Mouse (Mus musculus) lung, embryonic 14.5 days (tissue): ENCODE data around the gene Ampd2. TPM values are rescaled to one million over a fixed set of nuclear protein-coding genes. Genes with fewer than 3 reads are reported as not detected.

Source experiments
- ATAC-seq: fragments of 200-750 bp; cut with Nextera tagmentation; 2 replicates; pipeline ENCODE4 v1.8.0; 2017; ENCODE audit warnings: mild to moderate bottlenecking, moderate TSS enrichment, moderate library complexity; ENCODE audit not compliant: insufficient read depth
- DNase-seq: peaks from one replicate; pipeline ENCODE4 v3.0.0-alpha.2; 2015
- H3K27ac ChIP-seq: fragments of 300-500 bp; sonication (generic); 2 replicates; pipeline ENCODE4 v1.5.1; 2014; ENCODE audit warnings: low read depth, mild to moderate bottlenecking, moderate library complexity
- H3K27me3 ChIP-seq: fragments of 300-500 bp; sonication (generic); 2 replicates; pipeline ENCODE4 v1.6.1; 2014; ENCODE audit warnings: low read length, control low read depth; ENCODE audit not compliant: insufficient read depth
- H3K36me3 ChIP-seq: fragments of 300-500 bp; sonication (generic); 2 replicates; pipeline ENCODE4 v1.6.1; 2014; ENCODE audit warnings: control low read depth; ENCODE audit not compliant: insufficient read depth
- H3K4me1 ChIP-seq: fragments of 300-500 bp; sonication (generic); 2 replicates; pipeline ENCODE4 v1.6.1; 2014; ENCODE audit warnings: antibody characterized with exemption, control low read depth; ENCODE audit not compliant: insufficient read depth
- H3K4me2 ChIP-seq: fragments of 300-500 bp; sonication (generic); 2 replicates; pipeline ENCODE4 v1.6.1; 2014; ENCODE audit warnings: mild to moderate bottlenecking
- H3K4me3 ChIP-seq: fragments of 300-500 bp; sonication (generic); 2 replicates; pipeline ENCODE4 v1.5.1; 2014; ENCODE audit warnings: low read depth, low read length
- H3K9ac ChIP-seq: fragments of 300-500 bp; sonication (generic); 2 replicates; pipeline ENCODE4 v1.6.1; 2014
- H3K9me3 ChIP-seq: fragments of 300-500 bp; sonication (generic); 2 replicates; pipeline ENCODE4 v1.6.1; 2016; ENCODE audit warnings: low read depth, low read length, control low read depth
- CTCF ChIP-seq: IDR thresholded peaks from 2 replicates; pipeline ENCODE4 v1.5.1; 2016; ENCODE audit warnings: antibody characterized with exemption, low read depth
- WGBS: fragments of 180-500 bp; shearing (Covaris S2); extraction: QIAGEN DNeasy Blood & Tissue Kit; methylation state at CpG from one replicate; pipeline ENCODE4 v1.1.7; 2014; 5-methylcytosine and 5-hydroxymethylcytosine counted together
- polyA plus RNA-seq: library from polyadenylated mRNA; unstranded; fragments of >200 nt; fragmentation: Nextera tagmentation; extraction: Ambion mirVana; gene quantifications from 2 replicates; pipeline ENCODE4 v1.2.1, GENCODE M21; 2014

Gene Ampd2
- polyA plus RNA-seq, 1 experiment from 2014 or later = 37.4 TPM

GRCm38 (mm10) chr3:108126327-108126726 lies 39.9 kb upstream of the Ampd2 start:
- no peaks in the 10 kb centered on the region for H3K4me1 ChIP-seq
- DNase-seq = no peak
- H3K4me3 ChIP-seq = no peak overlapping the region
- WGBS = 81% methylated on average over 3 of the region's 3 CpGs
- no peak overlapping the region for H3K9ac ChIP-seq
- no peak overlapping the region for H3K27ac ChIP-seq
- H3K27me3 ChIP-seq = no peaks in the 10 kb centered on the region
- peaks cover 21% of the 10 kb centered on the region for H3K36me3 ChIP-seq
- no peak for TF ChIP-seq CTCF
- no peak for ATAC-seq
- no peaks in the 10 kb centered on the region for H3K9me3 ChIP-seq
- no peak overlapping the region for H3K4me2 ChIP-seq

GRCm38 (mm10) chr3:108124131-108124530 lies 37.7 kb upstream of the Ampd2 start:
- no peaks in the 10 kb centered on the region for H3K4me1 ChIP-seq
- DNase-seq = no peak
- 30% methylated on average over 1 of the region's 1 CpGs for WGBS
- no peak overlapping the region for H3K4me3 ChIP-seq
- ATAC-seq = no peak
- H3K4me2 ChIP-seq = no peak overlapping the region
- peaks cover 36% of the 10 kb centered on the region for H3K36me3 ChIP-seq
- no peak overlapping the region for H3K27ac ChIP-seq
- no peaks in the 10 kb centered on the region for H3K27me3 ChIP-seq
- TF ChIP-seq CTCF = no peak
- no peaks in the 10 kb centered on the region for H3K9me3 ChIP-seq
- H3K9ac ChIP-seq = no peak overlapping the region

- H3K4me1 ChIP-seq = no peaks in the 10 kb centered on the region
- no peak for ATAC-seq
- H3K4me3 ChIP-seq = no peak overlapping the region
- H3K9ac ChIP-seq = no peak overlapping the region
- no peak overlapping the region for H3K4me2 ChIP-seq
- H3K27ac ChIP-seq = no peak overlapping the region
- no peaks in the 10 kb centered on the region for H3K9me3 ChIP-seq
- DNase-seq = no peak
- no peak for TF ChIP-seq CTCF
- peaks cover 44% of the 10 kb centered on the region for H3K36me3 ChIP-seq
- H3K27me3 ChIP-seq = no peaks in the 10 kb centered on the region
- WGBS = 81% methylated on average over 5 of the region's 5 CpGs
These were observed 36.8 kb upstream of the Ampd2 start for GRCm38 (mm10) chr3:108123242-108123641.

- 70% methylated on average over 3 of the region's 3 CpGs for WGBS
- H3K36me3 ChIP-seq = peaks cover 63% of the 10 kb centered on the region
These were observed 34.6 kb upstream of the Ampd2 start for GRCm38 (mm10) chr3:108121101-108121500.

GRCm38 (mm10) chr3:108117465-108117864 lies 31.0 kb upstream of the Ampd2 start:
- DNase-seq (no peak), ATAC-seq (no peak)
- H3K36me3 ChIP-seq = peaks cover 80% of the 10 kb centered on the region
- no peak overlapping the region for H3K27ac ChIP-seq
- WGBS = 91% methylated on average over 6 of the region's 6 CpGs
- no peaks in the 10 kb centered on the region for H3K9me3 ChIP-seq
- no peaks in the 10 kb centered on the region for H3K4me1 ChIP-seq
- TF ChIP-seq CTCF = no peak
- H3K4me3 ChIP-seq = no peak overlapping the region
- H3K9ac ChIP-seq = no peak overlapping the region
- H3K4me2 ChIP-seq = no peak overlapping the region
- no peaks in the 10 kb centered on the region for H3K27me3 ChIP-seq

More at GRCm38 (mm10) chr3:108121101-108121500, 34.6 kb upstream of the Ampd2 start:
- no peak overlapping the region for H3K27ac ChIP-seq
- ATAC-seq (no peak), DNase-seq (no peak)
- H3K4me3 ChIP-seq = no peak overlapping the region
- no peaks in the 10 kb centered on the region for H3K27me3 ChIP-seq
- no peak for TF ChIP-seq CTCF
- no peak overlapping the region for H3K9ac ChIP-seq
- no peaks in the 10 kb centered on the region for H3K9me3 ChIP-seq
- no peaks in the 10 kb centered on the region for H3K4me1 ChIP-seq
- no peak overlapping the region for H3K4me2 ChIP-seq

GRCm38 (mm10) chr3:108113591-108114289 lies 27.3 kb upstream of the Ampd2 start:
- DNase-seq = no peak
- Histone ChIP-seq H3K9me3 (no peaks in the 10 kb centered on the region), H3K4me2 (no peak overlapping the region), H3K4me3 (no peak overlapping the region), H3K36me3 (peaks cover 82% of the 10 kb centered on the region), H3K27me3 (no peaks in the 10 kb centered on the region), H3K27ac (no peak overlapping the region), H3K4me1 (no peaks in the 10 kb centered on the region), H3K9ac (no peak overlapping the region)
- 81% methylated on average over 7 of the region's 7 CpGs for WGBS
- TF ChIP-seq CTCF = no peak
- ATAC-seq = no peak

- no peak overlapping the region for H3K4me2 ChIP-seq
- no peaks in the 10 kb centered on the region for H3K9me3 ChIP-seq
- H3K27me3 ChIP-seq = no peaks in the 10 kb centered on the region
- no peak overlapping the region for H3K4me3 ChIP-seq
- 83% methylated on average over 4 of the region's 4 CpGs for WGBS
- DNase-seq (no peak), ATAC-seq (no peak)
- H3K4me1 ChIP-seq = no peaks in the 10 kb centered on the region
- peaks cover 83% of the 10 kb centered on the region for H3K36me3 ChIP-seq
- H3K9ac ChIP-seq = no peak overlapping the region
- H3K27ac ChIP-seq = no peak overlapping the region
- no peak for TF ChIP-seq CTCF
These were observed 26.2 kb upstream of the Ampd2 start for GRCm38 (mm10) chr3:108112666-108113065.
